Comparison of ENCODE assay signal across 9 mouse cellular contexts in the genomic region with DNA sequence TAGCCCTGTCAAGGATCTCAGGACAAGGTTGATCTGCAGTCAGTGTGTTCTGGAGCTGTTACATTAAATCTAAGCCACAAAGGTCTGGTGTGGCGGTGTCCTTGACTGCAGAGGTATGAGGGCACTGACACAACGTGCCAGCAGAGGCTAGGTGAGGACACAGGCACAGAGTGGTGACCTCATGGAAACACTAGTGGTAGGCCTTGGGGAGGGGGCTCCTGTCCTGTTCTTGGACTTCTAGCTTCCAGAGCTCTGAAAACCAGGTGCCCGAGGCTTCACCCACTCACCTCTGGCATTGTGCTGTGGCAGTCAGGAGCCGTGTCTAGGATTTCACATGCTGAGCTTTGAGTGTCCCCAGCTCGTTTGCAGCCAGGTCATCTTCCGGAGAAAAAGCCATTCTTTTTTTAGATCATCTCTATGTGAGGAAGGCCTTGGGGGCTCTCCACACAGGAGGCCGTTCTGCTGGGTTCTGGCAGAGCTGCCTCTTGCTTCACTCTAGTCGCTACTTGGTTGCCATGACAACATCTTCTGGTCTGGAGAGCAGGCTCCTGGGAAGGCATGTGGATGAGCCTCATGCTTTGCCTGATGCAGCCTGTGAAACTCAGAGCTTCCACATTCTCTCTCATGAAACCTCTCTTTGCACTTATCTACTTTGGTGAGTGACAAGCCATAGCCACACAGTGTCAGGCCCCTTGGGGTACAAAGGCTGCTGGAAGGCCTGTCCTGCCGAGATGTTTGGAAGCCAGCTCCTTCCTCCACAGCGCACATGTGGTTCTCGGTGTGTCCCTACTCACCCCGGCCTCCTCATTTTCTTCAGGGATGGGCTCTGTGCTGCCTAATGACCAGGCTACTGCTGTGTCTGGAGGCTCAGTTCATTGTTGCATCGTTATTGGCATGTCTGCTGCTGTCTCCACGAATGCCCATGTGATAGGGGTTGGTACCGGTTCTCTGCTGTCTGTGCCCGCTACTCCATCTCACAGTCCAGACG. TPM values are rescaled to one million over a fixed set of nuclear protein-coding genes. Genes with fewer than 3 reads are reported as not detected.
DNase-seq lines count a peak whose midpoint lies in the region; ATAC-seq and TF ChIP-seq lines count a peak whose summit lies in the region.
"Had no signal": no experiment of that assay in that cellular context is flagged by ENCODE, and none has a peak within 500 bp of the region (broad histone marks: within the 10 kb centered on the region; RNA-seq: fewer than 3 reads in every experiment).

No protein-coding gene starts in this region.

- no peak overlapping the region for H3K9ac ChIP-seq in hindbrain, embryonic 12.5 days

- H3K4me1 ChIP-seq in hindbrain, embryonic 12.5 days, result peaks cover 13% of the 10 kb centered on the region
- H3K4me1 ChIP-seq in thymus, adult 2 months (replicated peaks; ENCODE audit: control insufficient read depth, insufficient read depth, low read length), result no peaks in the 10 kb centered on the region

- H3K27me3 ChIP-seq in hindbrain, embryonic 12.5 days, result no peaks in the 10 kb centered on the region
- no peaks in the 10 kb centered on the region for H3K27me3 ChIP-seq in thymus, adult 2 months (ENCODE audit: control insufficient read depth, insufficient read depth, low read length)

- peak; percentile 79 for DNase-seq in layer of hippocampus, adult 9-11 months
- DNase-seq in layer of hippocampus, adult 11-12 months (ENCODE audit: low spot score), result no peak
- DNase-seq in embryo, embryonic 10.5 days (ENCODE audit: low spot score), result peak; percentile 67
- DNase-seq in retina, embryonic 14.5 days (ENCODE audit: low spot score), result peak; percentile 68
- DNase-seq in thymus, adult 2 months, result no peak
- DNase-seq in Muller cell, postnatal 12 days (ENCODE audit: inconsistent ontology term), result no peak
- DNase-seq in layer of hippocampus, postnatal 36 days, result no peak

- no peak for TF ChIP-seq POLR2A in thymus, adult 2 months (IDR thresholded peaks at IDR 0.05; ENCODE audit: control insufficient read depth, extremely low read depth, insufficient read depth, low read length, poor library complexity)

- no peak for TF ChIP-seq CTCF in thymus, adult 2 months (IDR thresholded peaks at IDR 0.05; ENCODE audit: borderline replicate concordance, control insufficient read depth, extremely low read depth, insufficient read depth, low read length, poor library complexity)

- no peaks in the 10 kb centered on the region for H3K36me3 ChIP-seq in hindbrain, embryonic 12.5 days
- H3K36me3 ChIP-seq in thymus, adult 2 months (ENCODE audit: control insufficient read depth, insufficient read depth, low read length), result no peaks in the 10 kb centered on the region

- no peaks in the 10 kb centered on the region for H3K9me3 ChIP-seq in hindbrain, embryonic 12.5 days (replicated peaks)

- no peak overlapping the region for H3K4me2 ChIP-seq in hindbrain, embryonic 12.5 days (replicated peaks)

- H3K27ac ChIP-seq in hindbrain, embryonic 12.5 days, result no peak overlapping the region
- no peak overlapping the region for H3K27ac ChIP-seq in thymus, adult 2 months (ENCODE audit: control insufficient read depth, insufficient read depth, low read length)
- H3K27ac ChIP-seq: macrophage had no signal

- ATAC-seq in hindbrain, embryonic 12.5 days (ENCODE audit: low FRiP score), result peak; percentile 76

- WGBS in hindbrain, embryonic 12.5 days, result 59% methylated on average over 17 of the region's 17 CpGs
- WGBS in thymus, adult 2 months, result 77% methylated on average over 17 of the region's 17 CpGs

- H3K4me3 ChIP-seq in hindbrain, embryonic 12.5 days, result no peak overlapping the region
- no peak overlapping the region for H3K4me3 ChIP-seq in thymus, adult 2 months (ENCODE audit: control insufficient read depth, insufficient read depth, low read length)

RNA-seq across cellular contexts. Expression of gene Wfs1, which starts 53.2 kb away (rescaled TPM):
- polyA plus RNA-seq in hindbrain, embryonic 12.5 days (2016; fragmentation: Nextera tagmentation; extraction: Ambion mirVana), result 8.6 and 9.6 TPM in 2 replicates
- polyA plus RNA-seq in thymus, adult 2 months (2012; rRNA removed), result 7.1 and 8.5 TPM in 2 replicates
- total RNA-seq in layer of hippocampus, postnatal 36 days (2021), result 100 to 1,000 TPM; 157 to 178 TPM

Comparison
In these comparisons a context has a peak if more than half of its experiments do, and no peak if none do; other contexts are left out.
1. DNase-seq: peak in layer of hippocampus, adult 9-11 months (single experiment), embryo, embryonic 10.5 days (single experiment) and retina, embryonic 14.5 days (single experiment); none in layer of hippocampus, adult 11-12 months (single experiment), thymus, adult 2 months (single experiment), Muller cell, postnatal 12 days (single experiment) and layer of hippocampus, postnatal 36 days (0 of 2).